7 mouse cellular contexts compared by ENCODE assay signal in the genomic region with DNA sequence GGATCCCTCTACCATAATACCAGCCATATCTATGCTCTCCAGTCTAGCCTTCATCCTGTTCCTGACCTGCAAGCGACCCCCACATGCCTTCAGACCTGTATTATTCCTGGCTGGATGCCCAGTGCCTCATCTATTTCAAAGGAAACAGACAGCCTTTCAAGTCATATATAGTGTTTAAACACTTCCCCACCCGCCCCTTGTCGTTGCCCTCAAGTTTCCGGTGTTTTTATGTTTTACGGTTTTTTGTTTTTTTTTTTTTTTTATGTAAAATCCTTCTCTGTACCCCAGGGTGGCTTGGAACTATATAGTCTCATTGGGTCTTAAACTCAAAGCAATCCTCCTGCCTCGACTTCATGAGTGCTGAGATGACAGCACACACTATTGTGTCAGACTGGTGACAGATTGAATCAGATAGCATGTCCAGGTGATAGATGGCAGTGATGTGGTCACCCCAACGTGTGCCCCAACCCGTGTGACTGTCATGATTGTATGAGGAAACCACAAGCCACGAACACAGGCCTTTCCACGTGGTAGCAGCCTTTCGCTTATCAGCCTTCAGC. TPM values are rescaled to one million over a fixed set of nuclear protein-coding genes. Genes with fewer than 3 reads are reported as not detected.
DNase-seq lines count a peak whose midpoint lies in the region; ATAC-seq and TF ChIP-seq lines count a peak whose summit lies in the region.

No protein-coding gene starts in this region.

- no peaks in the 10 kb centered on the region for H3K36me3 ChIP-seq in thymus, adult 2 months (ENCODE audit: control insufficient read depth, insufficient read depth, low read length)
- no peaks in the 10 kb centered on the region for H3K36me3 ChIP-seq in liver, embryonic 12.5 days

- peaks cover 30% of the 10 kb centered on the region for H3K4me1 ChIP-seq in thymus, adult 2 months (replicated peaks; ENCODE audit: control insufficient read depth, insufficient read depth, low read length)
- peaks cover 51% of the 10 kb centered on the region for H3K4me1 ChIP-seq in liver, embryonic 12.5 days

- H3K4me2 ChIP-seq in liver, embryonic 12.5 days, result peak overlapping the region; percentile 95

- no peak for TF ChIP-seq CTCF in thymus, adult 2 months (IDR thresholded peaks at IDR 0.05; ENCODE audit: borderline replicate concordance, control insufficient read depth, extremely low read depth, insufficient read depth, low read length, poor library complexity)

- no peak overlapping the region for H3K4me3 ChIP-seq in thymus, adult 2 months (ENCODE audit: control insufficient read depth, insufficient read depth, low read length)
- peak overlapping the region; percentile 68; the same call in 1 of the 2 replicates for H3K4me3 ChIP-seq in liver, embryonic 12.5 days

- 3% methylated on average over 11 of the region's 11 CpGs for WGBS in thymus, adult 2 months
- WGBS in liver, embryonic 12.5 days (ENCODE audit: insufficient replicate concordance), result 24% methylated on average over 11 of the region's 11 CpGs

- ATAC-seq in granulocyte monocyte progenitor cell, adult 5-6 weeks (replicated peaks; ENCODE audit: poor library complexity, severe bottlenecking), result peak; percentile 28
- no peak for ATAC-seq in liver, embryonic 12.5 days

- peak; percentile 43 for DNase-seq in thymus, postnatal 14 days
- DNase-seq in thymus, adult 2 months, result no peak
- DNase-seq in thymus, postnatal 4 days, result peak; percentile 37
- DNase-seq in frontal cortex, adult 2 months (ENCODE audit: extremely low spot score in 1 of 2, low spot score in 1 of 2), result no peak
- no peak for DNase-seq in adrenal gland, postnatal 36 days

- no peak overlapping the region for H3K27ac ChIP-seq in thymus, adult 2 months (ENCODE audit: control insufficient read depth, insufficient read depth, low read length)
- no peak overlapping the region for H3K27ac ChIP-seq in liver, embryonic 12.5 days

- H3K9ac ChIP-seq in liver, embryonic 12.5 days, result no peak overlapping the region

- TF ChIP-seq POLR2A in thymus, adult 2 months (IDR thresholded peaks at IDR 0.05; ENCODE audit: control insufficient read depth, extremely low read depth, insufficient read depth, low read length, poor library complexity), result no peak

- no peaks in the 10 kb centered on the region for H3K9me3 ChIP-seq in liver, embryonic 12.5 days (replicated peaks)

- peaks cover 2% of the 10 kb centered on the region; the same call in 1 of the 2 replicates for H3K27me3 ChIP-seq in thymus, adult 2 months (ENCODE audit: control insufficient read depth, insufficient read depth, low read length)
- H3K27me3 ChIP-seq in liver, embryonic 12.5 days (replicated peaks), result peaks cover 36% of the 10 kb centered on the region

RNA-seq across cellular contexts. Expression of a gene that starts 1.5 kb away (rescaled TPM):
- polyA plus RNA-seq in thymus, adult 2 months (2012; rRNA removed), result 20.3 and 23.7 TPM in 2 replicates
- total RNA-seq in granulocyte monocyte progenitor cell, adult 5-6 weeks (2014; fragmentation: Nextera tagmentation), result 1.2 and 3.6 TPM in 2 replicates
- not detected in 2 replicates for total RNA-seq in granulocyte monocyte progenitor cell, adult 5-6 weeks (2017)
- polyA plus RNA-seq in liver, embryonic 12.5 days (2016; fragmentation: Nextera tagmentation; extraction: Ambion mirVana), result 2.7 and 2.8 TPM in 2 replicates
- polyA plus RNA-seq in frontal cortex, adult 2 months (2012; rRNA removed), result 345 and 362 TPM in 2 replicates
- 1 to 10 TPM; 6.8 to 7.7 TPM for total RNA-seq in adrenal gland, postnatal 36 days (2021)

RNA-seq across cellular contexts. Expression of a gene that starts 15.8 kb away (rescaled TPM):
- polyA plus RNA-seq in thymus, adult 2 months (2012; rRNA removed), result 71.7 and 84.8 TPM in 2 replicates
- 102 and 115 TPM in 2 replicates for total RNA-seq in granulocyte monocyte progenitor cell, adult 5-6 weeks (2014; fragmentation: Nextera tagmentation)
- 56.8 and 75.0 TPM in 2 replicates for total RNA-seq in granulocyte monocyte progenitor cell, adult 5-6 weeks (2017)
- 39.1 and 45.3 TPM in 2 replicates for polyA plus RNA-seq in liver, embryonic 12.5 days (2016; fragmentation: Nextera tagmentation; extraction: Ambion mirVana)
- 68.4 and 80.5 TPM in 2 replicates for polyA plus RNA-seq in frontal cortex, adult 2 months (2012; rRNA removed)
- 10 to 100 TPM; 45.4 to 55.3 TPM for total RNA-seq in adrenal gland, postnatal 36 days (2021)

RNA-seq across cellular contexts. Expression of a gene that starts 38.7 kb away (rescaled TPM):
- polyA plus RNA-seq in thymus, adult 2 months (2012; rRNA removed), result 14.7 and 15.0 TPM in 2 replicates
- not detected in 2 replicates for total RNA-seq in granulocyte monocyte progenitor cell, adult 5-6 weeks (2014; fragmentation: Nextera tagmentation)
- total RNA-seq in granulocyte monocyte progenitor cell, adult 5-6 weeks (2017), result not detected in 2 replicates
- polyA plus RNA-seq in liver, embryonic 12.5 days (2016; fragmentation: Nextera tagmentation; extraction: Ambion mirVana), result 0.55 and 0.57 TPM in 2 replicates
- polyA plus RNA-seq in frontal cortex, adult 2 months (2012; rRNA removed), result 0.34 and 1.1 TPM in 2 replicates
- under 1 TPM in 1 of 2 experiments, not detected in 1; 0.43 TPM for total RNA-seq in adrenal gland, postnatal 36 days (2021)

RNA-seq across cellular contexts. Expression of a gene that starts 39.3 kb away (rescaled TPM):
- 26.8 and 35.1 TPM in 2 replicates for polyA plus RNA-seq in thymus, adult 2 months (2012; rRNA removed)
- total RNA-seq in granulocyte monocyte progenitor cell, adult 5-6 weeks (2014; fragmentation: Nextera tagmentation), result 15.7 and 18.7 TPM in 2 replicates
- total RNA-seq in granulocyte monocyte progenitor cell, adult 5-6 weeks (2017), result 5.4 and 6.5 TPM in 2 replicates
- polyA plus RNA-seq in liver, embryonic 12.5 days (2016; fragmentation: Nextera tagmentation; extraction: Ambion mirVana), result 15.9 and 19.1 TPM in 2 replicates
- polyA plus RNA-seq in frontal cortex, adult 2 months (2012; rRNA removed), result 49.4 and 55.7 TPM in 2 replicates
- 10 to 100 TPM; 28.1 to 34.6 TPM for total RNA-seq in adrenal gland, postnatal 36 days (2021)

RNA-seq across cellular contexts. Expression of a gene that starts 40.0 kb away (rescaled TPM):
- polyA plus RNA-seq in thymus, adult 2 months (2012; rRNA removed), result 116 and 125 TPM in 2 replicates
- total RNA-seq in granulocyte monocyte progenitor cell, adult 5-6 weeks (2014; fragmentation: Nextera tagmentation), result 80.5 and 90.8 TPM in 2 replicates
- total RNA-seq in granulocyte monocyte progenitor cell, adult 5-6 weeks (2017), result 44.9 and 89.9 TPM in 2 replicates
- 97.8 and 104 TPM in 2 replicates for polyA plus RNA-seq in liver, embryonic 12.5 days (2016; fragmentation: Nextera tagmentation; extraction: Ambion mirVana)
- 75.7 and 79.1 TPM in 2 replicates for polyA plus RNA-seq in frontal cortex, adult 2 months (2012; rRNA removed)
- total RNA-seq in adrenal gland, postnatal 36 days (2021), result 10 to 100 TPM; 51.7 to 57.7 TPM

Comparison
In these comparisons a context has a peak if more than half of its experiments do, and no peak if none do; other contexts are left out.
1. DNase-seq: peak in thymus, postnatal 14 days (single experiment) and thymus, postnatal 4 days (single experiment); none in thymus, adult 2 months (single experiment), frontal cortex, adult 2 months (0 of 2) and adrenal gland, postnatal 36 days (0 of 2).
2. RNA of a gene that starts 1.5 kb away (polyA plus RNA-seq): 345 to 362 TPM in frontal cortex, adult 2 months; 20.3 to 23.7 TPM in thymus, adult 2 months and 2.7 to 2.8 TPM in liver, embryonic 12.5 days; every median in the first group is over 10 times any median in the second.